Mouse (Mus musculus) adrenal gland, postnatal 36 days (tissue): ENCODE data around the gene Inca1. TPM values are rescaled to one million over a fixed set of nuclear protein-coding genes. Genes with fewer than 3 reads are reported as not detected.

Experiments used
- DNase-seq, 2 experiments: peaks; one replicate each; pipeline ENCODE4 v3.0.0; 2021; ENCODE audit warnings: mixed read lengths in 1 of 2
- total RNA-seq, 2 experiments: library from RNA; stranded (reverse); gene quantifications; 2 replicates each; pipeline ENCODE4 v1.2.3; 2021

Gene Inca1
- total RNA-seq, 2 experiments from 2014 or later, result 9.5 to 12.2 TPM

GRCm38 (mm10) chr11:70652884-70653344 lies 47.0 kb downstream of the Inca1 start:
- DNase-seq, result no peak

- peak in 1 of 2 experiments; percentile 49 for DNase-seq
Measured at GRCm38 (mm10) chr11:70652029-70652883, 47.7 kb downstream of the Inca1 start.

GRCm38 (mm10) chr11:70651391-70651790 lies 48.6 kb downstream of the Inca1 start:
- DNase-seq, result peak; percentile 74 to 76

- DNase-seq, result no peak
Measured at GRCm38 (mm10) chr11:70650322-70651175, 49.4 kb downstream of the Inca1 start.

- DNase-seq, result no peak
Measured at GRCm38 (mm10) chr11:70649185-70649734, 50.7 kb downstream of the Inca1 start.

- DNase-seq, result no peak
Measured at GRCm38 (mm10) chr11:70648512-70648911, 51.4 kb downstream of the Inca1 start.

GRCm38 (mm10) chr11:70647716-70648420 lies 52.1 kb downstream of the Inca1 start:
- DNase-seq, result peak; percentile 53 to 58

GRCm38 (mm10) chr11:70646691-70647650 lies 53.0 kb downstream of the Inca1 start, which contains the start of the genes Rnf167 and Slc25a11:
Rnf167 (plus strand) TSS chr11:70647235.
Slc25a11 (minus strand) TSS chr11:70647479.
- DNase-seq, result peak; percentile 96 to 97

- DNase-seq, result no peak
Measured at GRCm38 (mm10) chr11:70646259-70646555, 53.7 kb downstream of the Inca1 start.

GRCm38 (mm10) chr11:70645461-70646258 lies 54.3 kb downstream of the Inca1 start:
- no peak for DNase-seq

- no peak for DNase-seq
Measured at GRCm38 (mm10) chr11:70644564-70645103, 55.3 kb downstream of the Inca1 start.

- DNase-seq, result no peak
Measured at GRCm38 (mm10) chr11:70643051-70643450, 56.9 kb downstream of the Inca1 start.

- DNase-seq, result no peak
Measured at GRCm38 (mm10) chr11:70641241-70641640, 58.7 kb downstream of the Inca1 start.

GRCm38 (mm10) chr11:70639976-70640375 lies 60.0 kb downstream of the Inca1 start:
- peak in 1 of 2 experiments; percentile 52 for DNase-seq

- DNase-seq, result no peak
Measured at GRCm38 (mm10) chr11:70638714-70639278, 61.2 kb downstream of the Inca1 start, which contains the start of gene Gp1ba. Gp1ba (plus strand) TSS chr11:70639122.
